Mouse (Mus musculus) forebrain, postnatal 0 days (tissue): Measurements from ENCODE around the gene Kcnh1. TPM values are rescaled to one million over a fixed set of nuclear protein-coding genes. Genes with fewer than 3 reads are reported as not detected.

Experiments used
- ATAC-seq: fragments of 200-750 bp; cut with Nextera tagmentation; 2 replicates; pipeline ENCODE4 v1.8.0; 2017; ENCODE audit warnings: mild to moderate bottlenecking, moderate library complexity
- DNase-seq: peaks from one replicate; pipeline ENCODE4 v3.0.0-alpha.2; 2015
- H3K27ac ChIP-seq: fragments of 300-500 bp; sonication (generic); 2 replicates; pipeline ENCODE4 v1.5.1; 2014; ENCODE audit warnings: low read depth, mild to moderate bottlenecking, antibody characterized with exemption, low read length, moderate library complexity, mixed read lengths
- H3K27me3 ChIP-seq: fragments of 300-500 bp; sonication (generic); 2 replicates; pipeline ENCODE4 v1.6.1; 2014; ENCODE audit warnings: mild to moderate bottlenecking, low read length, mixed read lengths; ENCODE audit not compliant: insufficient read depth
- H3K36me3 ChIP-seq: fragments of 300-500 bp; sonication (generic); 2 replicates; pipeline ENCODE4 v1.6.1; 2014; ENCODE audit warnings: mild to moderate bottlenecking, moderate library complexity; ENCODE audit not compliant: insufficient read depth
- H3K4me1 ChIP-seq: fragments of 300-500 bp; sonication (generic); 2 replicates; pipeline ENCODE4 v1.6.1; 2014; ENCODE audit warnings: antibody characterized with exemption; ENCODE audit not compliant: insufficient read depth
- H3K4me2 ChIP-seq: fragments of 300-500 bp; sonication (generic); 2 replicates; pipeline ENCODE4 v1.6.1; 2014; ENCODE audit warnings: low read depth, mild to moderate bottlenecking, moderate library complexity
- H3K4me3 ChIP-seq: fragments of 300-500 bp; sonication (generic); 2 replicates; pipeline ENCODE4 v1.5.1; 2014; ENCODE audit warnings: low read depth, low read length, mixed read lengths
- H3K9ac ChIP-seq: fragments of 300-500 bp; sonication (generic); 2 replicates; pipeline ENCODE4 v1.6.1; 2014; ENCODE audit warnings: mild to moderate bottlenecking
- H3K9me3 ChIP-seq: fragments of 300-500 bp; sonication (generic); 2 replicates; pipeline ENCODE4 v1.6.1; 2016; ENCODE audit warnings: low read length
- CTCF ChIP-seq: sonication (generic); IDR thresholded peaks from 2 replicates; pipeline ENCODE4 v1.5.1; 2016; ENCODE audit warnings: antibody characterized with exemption, control low read depth, low read depth
- WGBS: fragments of 180-500 bp; shearing (Covaris S2); extraction: QIAGEN DNeasy Blood & Tissue Kit; methylation state at CpG from one replicate; pipeline ENCODE4 v1.1.7; 2014; 5-methylcytosine and 5-hydroxymethylcytosine counted together
- polyA plus RNA-seq: library from polyadenylated mRNA; unstranded; fragments of >200 nt; fragmentation: Nextera tagmentation; extraction: Ambion mirVana; gene quantifications from 2 replicates; pipeline ENCODE4 v1.2.1, GENCODE M21; 2015
- total RNA-seq: library from RNA; depleted of rRNA; stranded (reverse); fragments of >200 nt; gene quantifications from 2 replicates; pipeline ENCODE4 v1.2.3, GENCODE M21; 2014

Gene Kcnh1
- total and polyA plus RNA-seq, 2 experiments from 2014 or later, result 2.3 to 5.7 TPM

DNA sequence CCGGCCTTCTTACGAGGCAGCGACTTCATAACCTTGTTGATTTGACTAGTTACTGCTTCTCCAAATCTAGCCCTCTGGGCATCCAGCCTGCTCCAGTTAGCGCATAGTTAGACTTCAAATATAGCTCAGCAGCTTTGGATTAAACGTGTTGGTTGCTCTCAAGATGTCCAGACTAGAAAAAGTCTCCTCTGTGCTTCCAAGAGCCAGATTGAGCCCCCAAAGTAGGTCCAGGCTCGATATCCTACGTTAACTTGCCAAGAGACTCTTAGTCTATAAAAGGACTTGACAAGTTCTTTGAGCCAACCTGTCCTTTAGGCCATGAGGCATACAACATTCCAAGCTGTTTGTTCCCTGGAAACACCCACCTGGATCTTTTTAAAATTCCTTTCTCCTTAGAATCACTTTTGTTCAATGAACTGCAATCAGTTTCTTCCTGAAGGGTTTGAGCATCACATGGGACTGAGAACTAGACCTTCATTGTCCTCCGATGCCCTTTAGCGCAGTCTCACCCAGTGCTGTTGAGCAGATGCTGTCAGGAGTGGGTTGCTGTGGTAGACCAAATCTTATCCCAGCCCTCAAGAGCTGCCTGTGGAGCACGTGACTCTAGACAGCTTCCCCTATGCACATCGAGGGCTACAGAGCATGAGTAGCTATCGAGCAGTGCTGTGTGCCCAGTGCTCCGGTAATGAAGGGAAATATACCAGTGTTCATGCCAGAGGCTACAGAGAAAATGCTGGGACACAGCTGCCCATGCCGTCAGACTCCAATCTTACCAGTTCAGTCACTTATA, 231.0 kb downstream of the Kcnh1 start:
- Histone ChIP-seq H3K4me2 (no peak overlapping the region), H3K9ac (no peak overlapping the region), H3K27ac (no peak overlapping the region), H3K4me1 (no peaks in the 10 kb centered on the region), H3K9me3 (no peaks in the 10 kb centered on the region), H3K4me3 (no peak overlapping the region), H3K27me3 (no peaks in the 10 kb centered on the region), H3K36me3 (no peaks in the 10 kb centered on the region)
- 76% methylated on average over 14 of the region's 14 CpGs for WGBS
- ATAC-seq (peak; percentile 36; the same call in 1 of the 2 replicates), DNase-seq (no peak)
- no peak for TF ChIP-seq CTCF

DNA sequence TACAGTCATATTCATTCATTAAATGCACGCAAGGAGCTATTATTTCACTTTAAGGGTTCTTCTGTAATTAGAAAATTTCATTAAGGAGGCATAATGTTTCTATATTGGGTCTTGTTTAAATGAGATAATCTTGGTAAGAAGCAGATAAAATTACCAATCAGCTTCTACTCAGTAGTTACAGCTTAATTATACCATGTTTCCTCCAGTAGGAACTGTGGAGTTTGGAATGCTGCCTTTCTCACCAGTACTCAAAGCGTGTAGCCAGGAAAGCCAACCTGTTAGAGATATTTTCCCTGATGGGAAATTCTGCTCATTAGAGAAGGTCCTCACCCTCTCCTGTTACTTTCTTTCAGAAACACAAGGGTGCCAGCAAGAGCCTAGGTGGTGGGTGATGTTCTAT, 240.8 kb downstream of the Kcnh1 start:
- H3K9ac ChIP-seq, result no peak overlapping the region
- no peak for DNase-seq
- no peaks in the 10 kb centered on the region for H3K27me3 ChIP-seq
- no peak for TF ChIP-seq CTCF
- ATAC-seq, result no peak
- WGBS, result 78% methylated on average over 2 of the region's 2 CpGs
- no peaks in the 10 kb centered on the region for H3K4me1 ChIP-seq
- no peaks in the 10 kb centered on the region for H3K9me3 ChIP-seq
- H3K4me3 ChIP-seq, result no peak overlapping the region
- H3K36me3 ChIP-seq, result no peaks in the 10 kb centered on the region
- no peak overlapping the region for H3K27ac ChIP-seq
- no peak overlapping the region for H3K4me2 ChIP-seq

DNA sequence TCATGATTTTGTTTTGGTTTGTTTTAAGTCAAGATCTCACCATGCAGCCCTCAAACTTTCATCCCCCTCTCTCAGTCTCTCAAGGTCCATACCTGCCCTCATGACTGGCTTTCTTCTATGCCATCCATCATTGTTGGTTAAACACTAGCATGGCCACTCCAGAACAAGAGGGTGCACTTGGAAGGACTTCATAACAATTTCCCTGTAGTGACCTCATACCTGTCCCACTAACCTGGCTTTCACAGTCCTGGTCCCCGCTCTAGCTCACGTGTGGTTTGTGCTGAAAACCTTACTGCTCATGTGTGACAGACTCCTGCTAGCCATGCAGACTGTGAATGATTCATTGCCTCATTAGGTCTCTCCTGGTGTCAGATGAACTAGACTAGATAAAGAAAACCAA, 244.9 kb downstream of the Kcnh1 start:
- ATAC-seq (no peak), DNase-seq (no peak)
- no peaks in the 10 kb centered on the region for H3K27me3 ChIP-seq
- H3K4me3 ChIP-seq, result no peak overlapping the region
- H3K4me1 ChIP-seq, result no peaks in the 10 kb centered on the region
- no peak overlapping the region for H3K9ac ChIP-seq
- no peaks in the 10 kb centered on the region for H3K36me3 ChIP-seq
- no peak for TF ChIP-seq CTCF
- H3K27ac ChIP-seq, result no peak overlapping the region
- no peak overlapping the region for H3K4me2 ChIP-seq
- 85% methylated on average over 2 of the region's 2 CpGs for WGBS
- no peaks in the 10 kb centered on the region for H3K9me3 ChIP-seq

DNA sequence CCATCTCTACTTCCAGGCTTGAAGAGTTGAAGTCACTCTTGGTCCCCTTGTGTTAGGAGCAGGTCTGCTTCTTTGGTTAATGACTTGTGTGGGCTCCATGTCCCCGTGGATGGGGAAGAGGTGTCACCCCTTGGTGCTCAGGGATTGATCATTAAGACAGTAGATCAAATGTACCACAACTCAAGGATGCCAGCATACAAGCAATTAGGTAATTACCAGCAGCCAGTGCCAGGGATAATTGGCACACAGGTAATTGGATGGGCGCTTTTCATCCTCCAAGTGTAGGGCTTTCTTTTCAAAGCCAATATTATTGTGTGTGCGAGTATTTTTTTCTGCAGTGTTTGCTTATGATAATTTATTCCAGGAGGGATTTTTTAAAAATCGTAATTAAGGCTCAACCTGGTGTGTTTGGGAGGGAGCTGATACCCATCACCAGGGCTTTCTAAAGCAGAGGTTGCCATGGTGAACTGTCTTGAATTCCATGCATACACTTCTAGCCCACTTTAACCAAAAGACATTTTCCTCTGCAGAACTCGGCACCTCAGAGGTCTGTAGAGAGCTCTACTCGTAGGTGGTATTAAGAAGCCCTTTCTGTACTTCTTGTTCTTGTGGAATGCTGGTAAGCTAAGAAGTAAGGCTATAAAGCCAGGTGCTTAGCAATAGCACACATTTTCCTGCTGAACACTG, 248.7 kb downstream of the Kcnh1 start:
- Histone ChIP-seq H3K27me3 (no peaks in the 10 kb centered on the region), H3K36me3 (no peaks in the 10 kb centered on the region), H3K4me3 (no peak overlapping the region), H3K4me2 (no peak overlapping the region), H3K9me3 (no peaks in the 10 kb centered on the region), H3K4me1 (no peaks in the 10 kb centered on the region), H3K9ac (no peak overlapping the region), H3K27ac (no peak overlapping the region)
- no peak for TF ChIP-seq CTCF
- ATAC-seq (peak; percentile 38; the same call in 1 of the 2 replicates), DNase-seq (no peak)
- 24% methylated on average over 6 of the region's 6 CpGs for WGBS

DNA sequence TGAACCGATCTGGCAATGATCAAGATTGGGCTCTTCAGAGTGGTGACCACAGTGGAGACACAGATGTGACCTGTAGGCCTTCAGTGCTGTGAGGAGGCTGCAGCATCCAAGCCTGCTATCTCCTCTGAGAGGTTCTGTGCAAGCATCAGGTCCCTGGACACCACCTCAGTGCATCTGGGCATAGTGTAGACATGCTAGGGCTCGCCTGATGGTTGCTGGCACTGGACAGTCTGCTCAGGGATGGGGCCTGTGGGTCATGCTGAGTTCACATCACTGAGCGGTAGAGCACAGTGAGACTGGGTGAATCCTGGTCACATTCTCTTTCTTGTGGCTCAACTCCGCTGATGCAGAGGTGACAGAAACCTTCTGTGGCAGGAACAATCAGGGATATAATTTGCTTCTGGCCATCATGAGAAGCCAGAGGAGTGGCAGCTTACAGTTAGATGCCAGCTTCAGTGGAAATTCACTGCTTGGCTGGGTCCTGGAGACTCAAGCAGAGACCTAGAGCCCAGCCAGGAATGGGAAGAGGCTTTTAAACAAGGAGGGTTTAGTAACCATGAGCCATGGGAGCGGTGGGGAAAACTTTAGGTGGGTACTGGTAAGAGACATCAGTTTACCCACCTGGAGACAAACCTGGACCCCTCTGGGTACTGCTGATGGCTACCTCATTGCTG, 252.3 kb downstream of the Kcnh1 start:
- ATAC-seq, result no peak
- Histone ChIP-seq H3K4me1 (peaks cover 3% of the 10 kb centered on the region; the same call in 1 of the 2 replicates), H3K27ac (no peak overlapping the region), H3K9ac (no peak overlapping the region), H3K9me3 (no peaks in the 10 kb centered on the region), H3K4me2 (no peak overlapping the region), H3K27me3 (no peaks in the 10 kb centered on the region), H3K36me3 (no peaks in the 10 kb centered on the region), H3K4me3 (no peak overlapping the region)
- DNase-seq, result no peak
- WGBS, result 90% methylated on average over 5 of the region's 5 CpGs
- no peak for TF ChIP-seq CTCF

DNA sequence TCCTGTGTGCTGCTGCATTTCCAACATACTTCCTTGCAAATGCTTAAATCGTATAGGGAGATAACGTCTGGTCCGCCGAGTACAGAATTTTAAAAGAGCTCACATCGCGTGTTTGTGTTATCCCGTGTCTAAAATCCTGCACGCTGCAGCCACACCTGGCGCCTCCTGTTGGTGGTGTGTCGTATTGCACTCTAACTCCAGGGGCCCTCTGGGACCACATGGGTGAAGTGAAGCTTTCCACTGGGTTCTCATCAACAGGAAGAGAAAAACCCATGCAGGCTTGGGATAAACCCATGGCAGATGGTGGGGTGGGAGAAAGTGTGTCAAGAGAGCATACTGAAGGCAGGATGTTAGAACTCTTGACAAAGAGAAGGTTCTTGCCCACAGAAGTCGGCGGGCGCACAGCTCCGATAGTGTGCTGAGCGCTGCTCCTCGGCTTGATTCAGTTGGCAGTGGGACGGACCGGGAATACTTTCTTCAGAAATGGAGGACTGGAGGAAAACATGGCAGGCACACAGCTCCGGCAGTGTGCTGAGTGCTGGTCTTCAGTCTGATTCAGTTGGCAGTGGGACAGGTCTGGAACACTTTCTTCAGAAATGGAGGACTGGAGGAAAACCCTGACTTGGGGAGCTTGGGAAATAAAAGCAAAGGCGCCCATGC, 253.6 kb downstream of the Kcnh1 start:
- Histone ChIP-seq H3K4me3 (no peak overlapping the region), H3K4me1 (peaks cover 3% of the 10 kb centered on the region; the same call in 1 of the 2 replicates), H3K27me3 (no peaks in the 10 kb centered on the region), H3K27ac (peak overlapping the region; percentile 54), H3K36me3 (no peaks in the 10 kb centered on the region), H3K4me2 (peak overlapping the region; percentile 13; the same call in 1 of the 2 replicates), H3K9ac (no peak overlapping the region), H3K9me3 (no peaks in the 10 kb centered on the region)
- DNase-seq (peak; percentile 77), ATAC-seq (peak; percentile 83)
- TF ChIP-seq CTCF, result peak; percentile 61
- WGBS, result 49% methylated on average over 20 of the region's 20 CpGs
